Mouse (Mus musculus): ENCODE results near the gene Bhlhe23.

Gene Bhlhe23

DNA sequence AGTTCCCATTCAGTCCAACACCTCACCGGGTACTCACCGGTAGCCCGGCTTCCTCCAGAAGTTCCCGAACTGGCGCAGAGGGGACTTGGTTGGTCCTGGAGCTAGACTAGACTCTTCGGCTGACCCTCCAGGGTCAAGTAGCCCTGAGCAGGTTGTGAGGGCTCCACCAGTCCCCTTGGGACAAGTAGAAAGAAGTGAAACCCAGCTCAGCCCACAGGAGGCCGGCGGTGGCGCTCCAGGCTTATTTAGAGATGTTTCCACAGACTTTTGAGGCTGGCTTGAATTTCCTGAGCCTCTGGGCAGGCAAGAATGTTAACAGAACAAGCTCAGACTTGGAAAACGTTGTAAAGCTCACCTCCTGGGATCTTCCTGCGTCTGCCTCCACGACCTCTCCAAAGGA, 1.5 kb downstream of the Bhlhe23 start:
- no peak for DNase-seq (ENCODE audit: low read depth)

DNA sequence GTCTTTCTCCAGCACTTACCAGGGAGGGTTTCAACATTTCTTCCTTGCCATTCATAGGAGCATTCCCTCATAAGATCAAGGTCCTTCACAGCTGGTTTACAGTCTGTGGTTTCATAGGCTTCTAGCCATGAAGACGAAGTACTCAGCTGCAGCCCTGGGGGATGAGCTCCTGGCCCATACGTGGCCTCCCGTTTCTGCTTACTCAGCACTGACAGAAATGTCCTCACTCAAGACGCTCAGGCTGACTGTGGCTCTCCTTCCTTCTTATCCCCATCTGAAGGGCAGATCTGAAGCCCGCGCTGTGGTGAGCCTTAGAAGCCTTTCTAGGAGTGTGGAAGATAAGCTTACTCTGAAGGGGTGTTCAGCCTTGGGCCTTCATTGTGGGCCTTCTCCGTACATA, 11.0 kb downstream of the Bhlhe23 start:
- DNase-seq (ENCODE audit: low read depth) = no peak

DNA sequence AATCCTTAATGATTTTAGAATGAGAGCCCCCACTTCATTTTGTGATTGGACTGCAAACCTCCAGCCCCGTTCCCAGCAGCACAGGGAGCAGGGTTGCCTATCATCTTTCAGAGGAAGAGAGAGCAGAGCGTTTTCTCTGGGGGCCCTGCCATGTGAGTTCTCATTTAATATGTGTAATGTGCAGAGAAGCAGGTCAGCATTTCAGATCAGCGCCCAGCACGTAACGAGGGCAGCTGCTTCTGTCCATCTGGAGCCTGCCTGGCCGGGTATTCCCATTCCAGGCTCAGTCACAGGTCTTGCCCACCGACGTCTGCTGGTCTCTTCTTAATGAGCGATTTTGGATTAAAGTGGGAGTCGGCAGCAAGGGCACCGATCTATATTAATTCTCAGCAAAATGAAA, 11.7 kb downstream of the Bhlhe23 start:
- DNase-seq (ENCODE audit: low read depth) = no peak

DNA sequence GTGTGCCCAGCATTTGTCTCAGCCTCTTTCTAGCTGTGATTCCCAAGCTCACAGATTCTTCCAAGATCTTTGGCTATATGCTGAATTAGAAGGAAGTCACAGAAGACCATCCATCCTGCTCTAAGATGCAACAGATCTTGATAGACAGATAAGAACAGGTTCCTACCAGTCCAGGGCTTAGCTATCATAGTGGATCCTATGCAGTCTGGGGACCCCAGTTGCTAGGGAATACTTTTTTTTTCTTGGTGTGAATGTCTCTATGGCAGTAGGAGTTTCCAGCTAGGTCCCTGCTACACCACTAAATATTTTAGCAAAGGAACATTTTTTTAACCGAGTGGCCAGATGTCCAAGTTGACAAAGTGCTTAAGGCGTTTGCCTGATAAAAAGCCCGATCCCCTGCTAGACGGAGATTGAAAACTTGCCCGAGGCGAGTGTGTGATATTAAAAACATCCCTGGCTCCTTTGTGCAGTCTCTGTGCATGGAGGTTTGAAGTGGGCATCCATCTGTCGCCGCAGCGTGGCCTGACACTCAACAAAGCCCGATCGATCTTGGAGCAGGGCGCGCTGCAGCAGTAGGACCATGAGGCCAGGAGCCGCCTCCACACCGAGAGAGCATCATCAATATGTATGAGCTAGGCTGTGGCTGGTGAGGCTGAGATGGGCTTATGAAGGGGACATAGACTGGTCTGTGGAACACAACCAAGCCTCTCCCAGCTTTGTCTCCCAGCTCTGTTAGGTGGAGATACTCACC, 18.0 kb downstream of the Bhlhe23 start:
- DNase-seq (ENCODE audit: low read depth) = no peak

DNA sequence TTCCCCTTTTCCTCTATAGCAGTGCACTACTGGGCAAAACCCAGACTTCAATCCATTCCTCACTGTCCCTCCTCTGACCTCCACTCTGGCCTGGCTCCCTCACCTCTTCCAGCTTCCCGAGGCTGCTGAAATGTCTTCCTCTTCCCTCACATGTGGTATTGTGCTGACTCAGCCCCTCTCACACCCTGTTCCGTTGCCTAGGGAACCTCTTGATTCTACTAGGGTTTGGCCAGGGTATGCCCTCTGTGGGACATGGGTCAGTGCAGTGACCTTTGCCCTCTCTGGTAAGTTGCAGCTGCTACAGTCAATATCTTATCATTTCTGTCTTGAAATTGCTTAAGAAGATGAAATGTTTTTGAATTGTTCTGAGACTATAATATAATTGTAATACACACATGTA, 19.9 kb downstream of the Bhlhe23 start:
- DNase-seq (ENCODE audit: low read depth) = no peak

DNA sequence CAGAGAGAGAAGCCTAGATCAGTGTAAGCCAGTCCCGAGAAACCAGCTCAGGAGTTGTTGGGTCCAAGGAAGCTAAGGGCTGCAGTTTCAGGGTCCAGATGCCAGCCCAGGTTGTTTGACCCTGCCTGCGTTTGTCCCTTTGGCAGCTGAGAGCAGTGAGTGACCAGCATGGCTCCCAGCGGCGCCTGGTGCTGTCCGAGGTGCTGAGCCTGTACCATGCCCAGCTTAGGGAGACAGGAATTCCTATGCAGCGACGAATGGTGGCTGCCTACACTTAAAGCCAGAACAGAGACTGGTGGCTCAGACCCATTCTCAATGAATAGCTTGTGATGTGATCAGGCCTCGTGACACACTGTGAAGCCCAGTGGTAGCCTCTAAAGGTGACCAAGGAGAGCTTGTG, 20.8 kb downstream of the Bhlhe23 start:
- DNase-seq (ENCODE audit: low read depth) = peak; percentile 43

DNA sequence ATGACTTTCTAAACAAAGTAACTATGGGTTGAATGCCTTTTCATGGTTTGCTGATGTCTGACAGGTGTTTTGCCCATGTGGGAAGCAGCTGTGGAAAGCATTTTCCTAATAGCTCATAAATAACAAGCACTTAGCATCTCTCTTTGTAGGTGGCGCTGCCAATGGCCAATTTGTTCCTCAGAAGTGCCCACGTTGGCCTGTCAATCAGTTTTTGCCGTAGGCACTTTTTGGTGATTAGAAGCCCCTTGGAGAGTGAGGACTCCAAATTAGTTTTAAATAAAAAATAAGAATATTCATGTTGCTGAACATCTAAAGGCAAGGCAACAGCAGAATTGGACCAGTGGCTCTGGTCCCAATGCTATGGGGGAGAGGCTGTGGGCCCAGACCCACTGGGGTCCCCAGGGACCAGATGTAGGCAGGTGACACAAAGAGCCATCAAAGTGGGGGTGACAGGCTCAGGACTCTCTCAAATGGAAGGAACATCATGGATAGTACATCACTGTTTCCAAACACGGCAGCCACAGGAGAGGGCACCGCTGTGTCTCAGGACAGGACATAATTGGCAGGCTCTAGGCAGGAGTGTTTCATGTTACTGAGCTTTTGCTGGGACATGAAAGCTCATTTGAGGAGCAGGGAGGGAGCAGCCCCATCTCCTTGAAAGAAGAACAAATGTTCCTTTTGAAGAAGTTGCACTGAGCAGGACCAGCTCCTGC, 21.6 kb downstream of the Bhlhe23 start:
- DNase-seq (ENCODE audit: low read depth) = no peak

DNA sequence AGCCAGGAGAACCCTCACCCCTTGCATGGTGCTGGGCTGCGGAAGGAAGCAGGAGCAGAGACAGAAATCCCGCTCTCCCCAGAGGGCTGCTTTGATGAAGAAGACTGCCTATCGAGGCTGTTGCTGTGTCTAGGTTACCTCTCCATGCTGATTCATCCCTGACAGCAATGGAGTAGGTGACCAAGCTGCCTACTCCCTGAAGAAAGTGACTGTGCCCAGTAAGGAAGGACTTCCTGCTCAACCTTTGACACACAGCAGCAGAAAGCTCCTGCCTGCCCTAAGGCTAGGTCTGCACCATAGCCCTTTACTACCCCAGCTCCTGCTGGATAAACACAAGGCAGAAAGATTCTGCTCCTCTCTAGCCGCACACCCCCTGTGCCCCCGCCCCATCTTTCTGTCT, 27.8 kb downstream of the Bhlhe23 start:
- DNase-seq (ENCODE audit: low read depth) = no peak

DNA sequence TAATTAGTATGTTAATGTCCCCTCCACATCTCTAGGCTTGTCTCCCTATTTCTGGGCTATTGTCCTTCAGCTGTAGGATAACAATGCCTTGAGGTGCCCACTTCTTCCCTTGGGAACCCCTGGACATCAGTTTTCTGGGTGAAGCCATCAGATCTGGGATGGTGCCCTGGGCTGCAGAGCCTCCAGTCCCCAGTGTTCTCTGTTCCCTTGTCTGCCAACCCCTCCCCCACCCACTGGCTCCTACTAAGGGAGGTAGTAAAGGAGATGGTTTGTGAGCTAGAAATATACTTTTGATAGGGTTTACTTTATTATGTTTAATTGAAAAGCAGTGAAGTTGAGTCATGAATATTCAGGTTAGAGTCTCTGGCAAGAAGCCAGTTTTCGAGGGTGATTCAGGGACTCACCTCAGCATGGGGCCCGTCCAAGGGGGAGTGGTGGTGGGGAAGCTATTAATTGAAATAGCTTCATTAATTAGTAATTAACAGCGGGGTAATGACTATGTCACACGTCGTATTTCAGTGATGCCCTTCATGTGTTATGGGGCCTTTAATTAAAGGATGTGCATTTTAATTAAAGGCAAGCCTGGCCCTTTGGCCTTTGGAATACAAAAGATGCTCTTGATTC, 30.0 kb downstream of the Bhlhe23 start:
- no peak for DNase-seq (ENCODE audit: low read depth)

DNA sequence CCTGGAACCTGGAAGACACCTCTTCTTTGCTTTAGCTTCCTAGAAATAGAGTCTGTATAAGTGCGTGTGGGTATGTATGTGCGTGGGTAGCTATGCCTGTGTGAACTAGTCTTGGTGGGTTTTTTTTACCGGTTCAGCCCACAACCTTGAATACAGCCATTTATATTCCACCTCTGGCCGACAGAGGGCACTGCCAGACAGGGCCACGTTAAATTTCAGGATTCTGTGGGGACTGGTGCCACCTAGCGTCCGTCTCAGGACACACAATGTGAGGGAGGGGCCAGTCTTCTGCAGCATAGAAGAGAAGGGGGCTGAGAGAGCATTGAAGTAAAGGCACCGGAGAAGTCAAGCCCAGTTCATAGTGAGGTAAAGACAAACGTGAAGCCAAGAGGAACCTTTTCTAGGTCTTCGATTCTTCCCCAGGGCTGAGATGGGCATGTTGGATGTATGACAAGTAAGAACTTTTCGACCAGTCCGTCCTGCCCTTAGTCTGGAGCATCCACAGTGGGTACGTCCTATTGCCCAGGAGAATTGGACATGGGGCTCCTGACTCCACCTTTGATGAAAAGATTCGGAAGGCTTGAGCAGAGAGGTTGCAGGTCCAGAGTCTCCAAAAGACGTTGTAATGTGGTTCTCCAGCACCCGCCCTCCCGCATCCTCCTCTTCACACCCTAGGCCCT, 31.3 kb downstream of the Bhlhe23 start:
- DNase-seq (ENCODE audit: low read depth) = peak; percentile 91

DNA sequence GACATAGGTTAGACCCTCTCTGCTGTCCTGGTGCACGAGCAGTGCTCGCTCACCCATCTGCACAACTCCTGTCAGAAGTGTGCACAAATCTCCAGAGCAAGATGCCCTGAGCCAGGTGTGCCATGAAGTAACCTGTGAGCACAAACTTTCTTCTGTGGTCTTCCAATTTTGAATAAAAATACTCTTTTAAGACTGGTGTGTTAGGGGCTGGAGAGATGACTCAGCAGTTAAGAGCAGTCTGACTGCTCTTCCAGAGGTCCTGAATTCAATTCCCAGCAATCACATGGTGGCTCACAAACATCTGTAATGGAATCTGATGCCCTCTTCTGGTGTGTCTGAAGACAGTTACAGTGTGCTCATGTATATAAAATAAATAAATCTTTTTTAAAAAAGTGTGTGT, 33.4 kb downstream of the Bhlhe23 start:
- no peak for DNase-seq (ENCODE audit: low read depth)

DNA sequence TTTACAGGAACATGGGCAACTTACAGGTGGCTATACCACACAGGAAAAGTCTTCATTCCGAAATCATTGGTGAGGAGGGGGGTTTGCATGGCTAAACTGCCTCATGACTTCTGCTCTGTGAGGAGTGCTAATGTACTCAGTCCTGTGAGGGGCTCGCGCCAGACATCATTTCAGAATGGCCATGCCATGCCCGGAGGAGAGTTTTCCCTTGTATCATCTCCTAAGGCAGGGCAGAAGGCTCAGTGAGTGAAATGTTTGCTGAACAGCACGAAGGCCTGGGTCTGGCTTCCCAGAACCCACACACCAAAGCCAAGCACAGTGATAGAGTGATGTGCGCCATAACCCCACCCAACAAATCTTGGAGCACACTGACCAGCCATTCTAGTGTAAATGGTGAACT, 33.9 kb downstream of the Bhlhe23 start:
- no peak for DNase-seq (ENCODE audit: low read depth)

DNA sequence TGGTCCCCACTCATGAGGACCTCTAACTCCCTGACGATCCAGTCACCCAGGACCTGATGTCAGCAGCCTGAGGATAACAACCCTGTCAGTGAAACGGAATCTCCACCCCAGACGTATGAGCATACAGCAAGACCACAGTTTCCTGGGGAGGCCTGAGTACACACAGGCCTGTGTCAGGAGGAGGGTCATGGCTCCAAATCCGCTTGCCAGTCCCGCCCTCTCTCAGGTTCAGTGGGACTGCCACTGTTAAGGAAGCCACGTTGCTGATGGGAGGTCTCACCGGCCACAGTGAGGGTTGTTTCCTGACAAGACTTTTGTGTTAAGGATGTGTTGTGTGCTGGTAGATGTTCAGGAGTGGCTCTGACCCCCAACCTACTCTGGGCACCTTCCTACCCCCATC, 35.3 kb downstream of the Bhlhe23 start:
- DNase-seq (ENCODE audit: low read depth) = peak; percentile 86

DNA sequence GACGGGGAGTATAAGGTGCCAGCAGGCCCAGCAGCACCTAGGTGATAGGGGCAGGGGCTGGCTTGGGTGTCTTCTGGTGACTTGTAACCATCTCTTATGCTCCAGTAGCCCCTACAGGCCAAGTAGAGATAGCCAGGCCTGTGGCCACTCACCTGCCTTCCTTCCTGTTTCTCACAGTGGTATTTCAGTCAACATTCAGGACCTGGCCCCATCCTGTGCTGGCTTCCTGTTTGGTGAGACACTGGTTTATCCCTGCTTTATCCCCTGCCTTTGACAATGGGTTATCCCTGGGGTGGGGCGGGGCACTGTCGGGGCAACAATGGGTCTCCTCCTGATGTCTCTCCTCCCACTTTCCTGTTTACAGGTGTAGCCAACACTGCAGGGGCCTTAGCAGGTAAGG, 36.4 kb downstream of the Bhlhe23 start:
- DNase-seq (ENCODE audit: low read depth) = peak; percentile 60

DNA sequence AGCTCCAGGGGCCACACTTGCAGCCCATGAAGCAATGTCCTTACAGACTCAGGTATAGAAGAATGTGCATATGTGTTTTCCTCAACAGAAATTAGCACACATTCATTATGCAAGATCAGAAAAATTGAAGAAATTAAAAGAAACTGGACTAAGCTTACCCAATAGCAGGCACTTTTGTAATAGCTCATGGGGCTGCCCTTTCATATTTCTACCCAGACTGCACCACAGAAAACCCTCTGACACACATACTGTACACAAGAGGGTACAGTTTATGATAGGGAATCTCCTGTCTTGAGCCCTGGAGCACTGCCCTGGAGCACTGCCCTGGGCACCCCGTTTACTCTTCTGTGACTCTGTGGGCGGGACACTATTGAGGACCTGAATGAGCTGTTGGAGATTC, 38.7 kb downstream of the Bhlhe23 start:
- DNase-seq (ENCODE audit: low read depth) = no peak

DNA sequence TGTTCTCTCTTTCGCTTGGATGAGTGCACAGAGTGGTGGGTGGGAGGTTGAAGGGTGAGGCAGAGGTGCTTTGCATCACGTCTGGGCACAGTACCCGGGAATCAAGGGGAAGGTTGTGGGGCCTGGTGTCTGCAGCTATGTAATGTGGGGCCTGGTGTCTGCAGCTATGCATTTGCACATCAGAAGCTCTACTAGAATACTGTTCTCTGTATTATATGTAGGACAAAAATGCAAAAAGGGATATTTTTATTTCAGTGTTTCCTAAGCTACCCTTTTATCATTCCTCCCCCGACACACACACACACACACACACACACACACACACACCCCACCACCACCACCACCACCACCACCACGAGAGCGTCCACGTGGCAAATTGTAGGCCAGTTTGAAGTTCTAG, 41.5 kb downstream of the Bhlhe23 start:
- no peak for DNase-seq (ENCODE audit: low read depth)

DNA sequence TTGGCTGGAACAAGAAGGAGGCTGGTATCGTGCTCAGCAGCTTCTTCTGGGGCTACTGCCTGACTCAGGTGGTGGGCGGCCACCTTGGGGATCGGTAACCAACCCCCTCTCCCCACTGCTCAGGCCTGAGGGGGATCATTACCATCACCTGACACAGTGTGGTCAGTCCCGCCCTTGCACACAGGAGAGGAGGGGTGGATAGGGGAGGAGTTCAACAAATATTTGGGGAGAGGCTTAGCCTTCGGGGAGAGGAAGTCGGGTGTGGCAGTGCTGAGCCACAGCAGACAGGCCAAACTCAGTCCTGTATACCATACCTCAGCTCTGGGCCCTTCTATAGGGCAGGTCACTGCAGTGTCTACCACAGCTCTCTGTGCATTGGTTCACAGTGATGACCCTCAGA, 44.7 kb downstream of the Bhlhe23 start:
- DNase-seq (ENCODE audit: low read depth) = peak; percentile 51

DNA sequence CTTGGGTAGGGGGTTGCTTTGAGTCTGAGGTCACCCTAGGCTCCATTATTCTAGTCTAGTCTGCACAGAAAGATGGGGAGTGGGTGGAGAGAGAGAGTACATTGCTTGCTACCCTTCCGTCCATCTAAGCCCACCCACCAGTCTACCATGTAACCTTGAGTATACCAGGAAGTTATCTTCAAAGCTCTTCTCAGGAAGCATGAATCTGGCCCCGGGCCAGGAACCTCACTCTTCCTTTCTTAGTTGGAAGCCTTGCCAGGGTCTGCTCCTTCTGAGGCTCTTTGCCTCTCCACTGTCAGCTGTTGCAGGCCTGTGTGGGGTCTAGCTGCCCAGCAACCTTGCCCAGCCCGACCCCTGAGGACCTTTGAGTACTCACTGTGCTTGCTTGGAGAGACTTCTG, 45.7 kb downstream of the Bhlhe23 start:
- peak; percentile 71 for DNase-seq (ENCODE audit: low read depth)

DNA sequence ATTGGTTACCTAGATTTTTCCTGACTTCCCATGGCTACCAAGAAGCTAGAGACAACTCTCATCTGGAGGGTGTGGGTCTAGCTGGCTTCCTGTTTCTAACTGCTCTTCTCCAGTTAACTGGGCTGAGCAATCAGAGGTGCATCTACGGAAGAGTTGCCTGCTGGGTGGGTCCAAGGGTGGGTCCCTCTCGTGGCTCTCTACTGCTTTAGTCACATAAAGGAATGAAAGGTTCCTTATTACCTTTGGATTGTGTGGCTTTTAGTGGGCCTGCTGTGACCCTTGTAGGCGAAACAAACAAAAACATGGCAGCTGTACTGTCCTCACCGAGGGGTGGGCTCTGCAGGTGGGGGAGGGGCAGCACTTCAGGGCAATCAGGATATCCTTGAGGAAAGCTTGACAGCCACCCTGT, 49.1 kb downstream of the Bhlhe23 start:
- DNase-seq (ENCODE audit: low read depth) = no peak

DNA sequence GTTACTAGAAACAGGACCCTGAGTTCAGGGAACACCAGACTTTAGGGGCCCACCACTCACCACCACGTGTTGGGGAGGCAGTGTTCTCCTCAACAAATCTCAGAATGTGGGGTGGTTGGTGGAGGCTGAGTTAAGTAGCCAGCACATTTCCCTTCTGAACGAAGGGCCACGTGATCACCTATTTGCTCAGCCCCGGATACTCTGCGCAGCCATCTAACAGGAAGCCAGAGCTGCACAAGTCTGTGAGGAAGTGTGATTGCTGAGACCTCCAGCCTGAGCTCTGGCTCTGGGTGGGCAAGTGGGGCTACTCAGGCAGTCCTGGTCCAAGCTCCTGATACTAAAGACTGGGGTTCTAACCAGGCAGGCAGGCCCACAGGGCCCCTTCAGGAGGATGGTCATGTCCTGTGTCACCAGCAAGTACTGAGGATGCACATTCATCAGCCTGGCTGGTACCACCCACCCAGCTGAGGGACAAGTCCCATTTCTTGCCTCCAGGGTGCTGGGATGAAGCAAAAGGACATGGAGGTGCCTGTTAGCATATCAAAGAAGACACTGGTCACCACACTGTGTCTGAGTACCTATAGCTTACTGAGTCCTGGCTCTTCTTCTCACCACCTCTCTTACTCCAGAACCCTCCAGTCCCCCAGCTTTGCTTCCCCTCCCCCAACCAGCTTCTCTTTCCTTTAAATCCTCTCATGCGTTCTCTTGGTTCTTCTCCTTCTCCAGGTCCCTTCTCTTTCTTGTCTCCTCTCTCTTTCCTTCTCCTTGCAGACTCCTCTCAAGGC, 49.9 kb downstream of the Bhlhe23 start:
- peak; percentile 85 for DNase-seq (ENCODE audit: low read depth)

DNA sequence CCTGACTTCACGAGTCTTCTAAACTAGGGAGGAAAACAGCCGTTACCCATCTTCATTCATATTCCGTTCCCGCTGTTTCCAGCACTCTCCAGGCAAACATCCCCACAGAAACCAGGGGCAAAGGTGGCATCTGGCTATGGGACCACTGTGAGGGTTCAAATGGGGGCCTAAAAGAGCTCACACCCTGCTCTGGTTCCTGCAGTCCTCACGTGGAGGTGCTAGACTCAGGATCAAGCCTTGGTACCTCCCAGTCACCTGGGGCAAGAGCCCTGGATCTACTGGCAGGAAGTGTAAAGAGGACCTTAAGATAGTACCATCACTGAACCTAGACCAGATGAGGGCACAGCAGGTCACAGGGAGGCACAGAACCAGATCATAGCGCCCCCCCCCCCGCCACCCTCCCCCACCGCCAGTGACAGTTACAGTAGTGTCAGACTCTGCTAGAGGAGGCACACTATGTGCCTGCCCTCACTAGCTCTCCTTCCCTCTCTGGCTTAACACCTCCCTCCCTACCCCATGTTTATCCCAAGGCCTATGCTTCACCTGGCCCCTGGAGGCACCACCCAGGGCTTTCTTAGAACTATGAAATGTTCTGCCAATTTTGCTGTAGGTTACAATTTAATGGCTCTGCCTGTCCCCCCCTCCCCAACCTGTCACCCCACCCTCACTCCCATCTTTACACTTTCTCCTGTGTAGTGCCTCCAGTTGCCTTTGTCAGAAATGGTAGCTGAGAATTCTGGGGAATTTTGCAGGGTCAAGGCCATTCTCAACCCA, 50.7 kb downstream of the Bhlhe23 start:
- DNase-seq (ENCODE audit: low read depth) = no peak
